ENCODE assay signal across 18 mouse cellular contexts in genomic region chr1:85779428-85780180, GRCm38 (mm10). TPM values are rescaled to one million over a fixed set of nuclear protein-coding genes. Genes with fewer than 3 reads are reported as not detected.
DNase-seq lines count a peak whose midpoint lies in the region; ATAC-seq and TF ChIP-seq lines count a peak whose summit lies in the region.
"Had no signal": no experiment of that assay in that cellular context is flagged by ENCODE, and none has a peak within 500 bp of the region (broad histone marks: within the 10 kb centered on the region; RNA-seq: fewer than 3 reads in every experiment).

No protein-coding gene starts in this region.

- peak overlapping the region; percentile 37; the same call in 1 of the 2 replicates for H3K27ac ChIP-seq in testis, adult 2 months (ENCODE audit: control insufficient read depth, insufficient read depth, low read depth, low read length)
- H3K27ac ChIP-seq: embryonic facial prominence, embryonic 15.5 days; forebrain, embryonic 15.5 days; heart, embryonic 10.5 days; neural tube, embryonic 13.5 days had no signal

- no peak for TF ChIP-seq CTCF in testis, adult 2 months (IDR thresholded peaks at IDR 0.05; ENCODE audit: control insufficient read depth, insufficient read depth, insufficient replicate concordance, low read depth, low read length)

- H3K27me3 ChIP-seq in testis, adult 2 months (ENCODE audit: control insufficient read depth, insufficient read depth, low read length): no peaks in the 10 kb centered on the region
- H3K27me3 ChIP-seq: embryonic facial prominence, embryonic 15.5 days; forebrain, embryonic 15.5 days; neural tube, embryonic 13.5 days had no signal

- TF ChIP-seq POLR2A in testis, adult 2 months (IDR thresholded peaks at IDR 0.05; ENCODE audit: control insufficient read depth, low read depth, low read length): no peak

- peak; percentile 73 to 84 for ATAC-seq in hematopoietic stem cell, adult 5-6 weeks (replicated peaks in 1 of 2; ENCODE audit: insufficient read depth in 1 of 2, low FRiP score in 2 of 2, low TSS enrichment in 1 of 2, low read depth in 1 of 2, poor library complexity in 2 of 2, severe bottlenecking in 2 of 2)
- ATAC-seq in megakaryocyte, adult 5-6 weeks (ENCODE audit: poor library complexity, severe bottlenecking): peak; percentile 82
- ATAC-seq: forebrain, embryonic 15.5 days; midbrain, embryonic 16.5 days had no signal

- DNase-seq in testis, postnatal 14 days (ENCODE audit: low spot score): no peak
- no peak for DNase-seq in adrenal gland, adult 18-20 months (ENCODE audit: low spot score in 2 of 2)
- DNase-seq in spleen, postnatal 4 days (ENCODE audit: low spot score in 2 of 2): no peak
- no peak for DNase-seq in urinary bladder, postnatal 10 days (ENCODE audit: low spot score)
- DNase-seq in cerebellum, adult 9-11 months: no peak
- DNase-seq: adrenal gland, postnatal 14 days; kidney, postnatal 14 days; lung, postnatal 4 days; retina, postnatal 1 day had no signal

- no peaks in the 10 kb centered on the region for H3K4me1 ChIP-seq in testis, adult 2 months (ENCODE audit: control insufficient read depth, insufficient read depth, low read length)
- H3K4me1 ChIP-seq: forebrain, embryonic 15.5 days; heart, embryonic 10.5 days; neural tube, embryonic 13.5 days had no signal

- H3K4me3 ChIP-seq in testis, adult 2 months (ENCODE audit: control insufficient read depth, low read depth, low read length): peak overlapping the region; percentile 43
- H3K4me3 ChIP-seq: embryonic facial prominence, embryonic 15.5 days; forebrain, embryonic 15.5 days; heart, embryonic 10.5 days; neural tube, embryonic 13.5 days had no signal

- H3K36me3 ChIP-seq in testis, adult 2 months (ENCODE audit: control insufficient read depth, insufficient read depth, low read length): no peaks in the 10 kb centered on the region
- H3K36me3 ChIP-seq: embryonic facial prominence, embryonic 15.5 days; forebrain, embryonic 15.5 days; heart, embryonic 10.5 days; neural tube, embryonic 13.5 days had no signal

RNA-seq across cellular contexts. Expression of gene A630001G21Rik, which starts 1.2 kb away (rescaled TPM):
- polyA plus RNA-seq in testis, adult 2 months (2012; rRNA removed): 0.35 TPM in 1 of 2 replicates, not detected in the other
- total RNA-seq in hematopoietic stem cell, adult 5-6 weeks (2017): 52.6 and 57.8 TPM in 2 replicates
- total RNA-seq in megakaryocyte, adult 5-6 weeks (2015): 59.3 and 63.8 TPM in 2 replicates
- total RNA-seq in megakaryocyte, adult 5-6 weeks (2017): 51.5 and 56.9 TPM in 2 replicates
- total RNA-seq in adrenal gland, adult 18-20 months (2021): under 1 TPM in 1 of 2 experiments, not detected in 1; 0.83 TPM
- total RNA-seq: gastrocnemius, adult 8-10 months had no signal

RNA-seq across cellular contexts. Expression of gene Cab39, which starts 13.6 kb away (rescaled TPM):
- polyA plus RNA-seq in testis, adult 2 months (2012; rRNA removed): 38.6 and 41.4 TPM in 2 replicates
- total RNA-seq in hematopoietic stem cell, adult 5-6 weeks (2017): 97.1 and 112 TPM in 2 replicates
- 64.3 and 74.3 TPM in 2 replicates for total RNA-seq in megakaryocyte, adult 5-6 weeks (2015)
- 112 and 115 TPM in 2 replicates for total RNA-seq in megakaryocyte, adult 5-6 weeks (2017)
- total RNA-seq in adrenal gland, adult 18-20 months (2021): 100 to 1,000 TPM; 100 to 148 TPM

Comparison
In these comparisons a context has a peak if more than half of its experiments do, and no peak if none do; other contexts are left out.
1. RNA of gene A630001G21Rik, which starts 1.2 kb away (total RNA-seq): 51.5 to 63.8 TPM in megakaryocyte, adult 5-6 weeks and 52.6 to 57.8 TPM in hematopoietic stem cell, adult 5-6 weeks; 0.83 TPM in adrenal gland, adult 18-20 months; every median in the first group is over 10 times any median in the second.